Mouse (Mus musculus) common myeloid progenitor, adult 5-6 weeks (primary cell): ENCODE results near the gene Ubald2. TPM values are rescaled to one million over a fixed set of nuclear protein-coding genes. Genes with fewer than 3 reads are reported as not detected.

Experiments
- total RNA-seq: library from RNA; stranded (forward); fragments of 200-1000, 187-1606 nt; gene quantifications from 2 replicates; pipeline ENCODE4 v1.2.3, GENCODE M21; 2017

Gene Ubald2
- total RNA-seq, 1 experiment from 2014 or later, result 60.7 TPM

Other genes starting within 250 kb of the Ubald2 start
- 21.5 and 34.3 TPM in 2 replicates for gene Ten1, start 235.2 kb upstream of the Ubald2 start, total RNA-seq
- gene Acox1, start 235.0 kb upstream of the Ubald2 start, total RNA-seq, result 24.2 and 25.9 TPM in 2 replicates
- gene Evpl, start 196.0 kb upstream of the Ubald2 start, total RNA-seq, result 2.2 and 2.6 TPM in 2 replicates
- 56.9 and 62.6 TPM in 2 replicates for gene Srp68, start 159.9 kb upstream of the Ubald2 start, total RNA-seq
- not detected in 2 replicates for gene Galr2, start 153.2 kb upstream of the Ubald2 start, total RNA-seq
- 19.5 and 34.3 TPM in 2 replicates for gene Exoc7, start 126.9 kb upstream of the Ubald2 start, total RNA-seq
- not detected in 2 replicates for gene Foxj1, start 98.7 kb upstream of the Ubald2 start, total RNA-seq
- 7.0 and 9.2 TPM in 2 replicates for gene Rnf157, start 21.1 kb upstream of the Ubald2 start, total RNA-seq
- gene Qrich2, start 32.1 kb downstream of the Ubald2 start, total RNA-seq, result not detected in 2 replicates
- 28.1 and 35.2 TPM in 2 replicates for gene Prpsap1, start 60.1 kb downstream of the Ubald2 start, total RNA-seq
- gene Sphk1, start 96.8 kb downstream of the Ubald2 start, total RNA-seq, result 55.3 and 61.0 TPM in 2 replicates
- gene Ube2o, start 147.4 kb downstream of the Ubald2 start, total RNA-seq, result 7.6 and 8.5 TPM in 2 replicates
- gene Aanat, start 152.3 kb downstream of the Ubald2 start, total RNA-seq, result not detected in 2 replicates
- gene Rhbdf2, start 192.9 kb downstream of the Ubald2 start, total RNA-seq, result 2.1 and 2.4 TPM in 2 replicates
- not detected in 2 replicates for gene Prcd, start 219.4 kb downstream of the Ubald2 start, total RNA-seq
- not detected in 2 replicates for gene Cygb, start 220.2 kb downstream of the Ubald2 start, total RNA-seq